Mouse (Mus musculus): Measurements from ENCODE around the gene Fam110a.

- no peak for TF ChIP-seq CTCF (IDR thresholded peaks at IDR 0.05; ENCODE audit: low read depth, low read length)
- TF ChIP-seq POLR2A (IDR thresholded peaks at IDR 0.05; ENCODE audit: extremely low read depth, insufficient read depth, low read length): no peak
These were observed 4.0 kb downstream of the Fam110a start for GRCm38 (mm10) chr2:151976067-151976466.

Measured in liver, adult 2 months (tissue).